Mouse (Mus musculus) spleen, postnatal 36 days (tissue): Measurements from ENCODE around the gene 2510039O18Rik.
A peak's percentile ranks its signal among the peaks of the same experiment; 100 is the strongest.

Source experiments
- DNase-seq, 2 experiments: peaks; one replicate each; pipeline ENCODE4 v3.0.0; 2022; ENCODE audit warnings: low spot score in 2 of 2, mixed read lengths in 1 of 2

The 2510039O18Rik gene

DNA sequence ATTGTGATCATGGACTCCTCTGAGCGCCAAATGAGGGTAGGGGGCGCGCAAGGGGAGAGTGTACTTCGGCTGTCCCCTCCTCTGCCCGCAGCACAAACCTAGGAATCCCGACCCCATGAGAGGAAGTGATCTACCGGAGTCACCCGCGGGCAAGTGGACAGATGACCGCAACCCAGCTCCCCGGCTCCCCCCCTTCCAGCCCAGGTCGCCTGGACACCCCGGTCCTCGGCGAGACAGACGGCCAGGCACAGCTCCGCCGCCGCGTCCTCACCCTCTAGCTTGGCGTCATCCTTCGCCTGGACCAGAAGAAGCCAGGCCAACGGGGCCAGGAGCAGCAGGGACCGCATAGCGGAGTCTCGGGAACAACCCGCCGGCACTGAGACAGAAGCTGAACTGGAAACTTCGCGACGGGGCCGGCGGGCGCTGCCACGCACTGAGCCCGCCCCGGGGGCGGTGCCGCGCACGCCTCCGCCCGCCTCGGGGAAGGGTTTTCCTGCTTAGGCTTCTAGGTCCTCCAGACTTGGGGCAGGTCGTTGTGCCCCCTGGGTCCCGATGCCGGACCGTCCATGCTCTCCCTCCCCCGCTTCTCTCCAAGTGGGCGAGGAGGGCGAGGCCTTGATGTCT, 4.3 kb upstream of the 2510039O18Rik start, which contains the start of gene Plod1:
Gene Plod1 (minus strand): TSS at position 437 of the 624 bp plus-strand sequence.
- peak; percentile 77 to 79 for DNase-seq

DNA sequence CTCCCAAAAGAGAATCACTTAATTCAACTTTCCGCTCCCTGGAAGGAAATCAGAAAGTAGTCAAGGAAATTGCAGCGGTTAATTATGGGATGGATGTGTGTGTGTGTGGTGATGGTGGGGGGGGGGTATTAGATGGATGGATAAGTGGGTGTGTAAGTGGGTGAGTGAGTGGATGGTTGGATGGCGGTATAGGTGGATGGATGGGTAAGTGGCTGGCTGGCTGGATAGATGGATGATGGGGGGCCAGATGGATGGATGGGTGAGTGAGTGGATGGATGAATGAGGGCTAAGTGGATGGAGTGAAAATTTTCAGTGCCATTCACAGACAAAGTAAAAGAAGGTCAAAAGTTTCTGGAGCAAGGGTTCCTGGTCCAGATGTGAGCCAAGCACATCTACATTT, 3.7 kb upstream of the 2510039O18Rik start:
- no peak for DNase-seq

DNA sequence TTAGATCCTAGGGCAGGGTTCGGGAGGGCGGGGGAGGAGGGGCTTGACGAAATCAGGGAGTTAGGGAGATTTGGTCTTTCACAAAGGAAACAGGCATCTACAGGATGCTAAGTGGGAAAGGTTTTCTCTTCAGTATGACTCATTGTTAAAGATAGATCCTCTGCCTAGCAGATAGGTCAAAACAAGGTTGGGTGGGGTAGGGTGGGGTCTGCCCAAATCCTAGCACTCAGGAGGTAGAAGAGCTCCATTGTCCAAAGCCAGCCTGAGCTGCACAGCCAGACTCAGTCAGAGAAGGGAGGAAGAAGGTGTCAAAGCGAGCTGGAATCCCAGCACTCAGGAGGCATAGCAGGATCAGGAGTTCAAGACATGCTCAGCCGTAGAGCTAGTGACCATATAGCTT, 3.2 kb upstream of the 2510039O18Rik start:
- DNase-seq, result no peak

GRCm38 (mm10) chr4:147938148-147939096, 2.3 kb upstream of the 2510039O18Rik start:
- DNase-seq, result no peak

- no peak for DNase-seq
These were observed 584 bp upstream of the 2510039O18Rik start for GRCm38 (mm10) chr4:147940111-147940510.

DNA sequence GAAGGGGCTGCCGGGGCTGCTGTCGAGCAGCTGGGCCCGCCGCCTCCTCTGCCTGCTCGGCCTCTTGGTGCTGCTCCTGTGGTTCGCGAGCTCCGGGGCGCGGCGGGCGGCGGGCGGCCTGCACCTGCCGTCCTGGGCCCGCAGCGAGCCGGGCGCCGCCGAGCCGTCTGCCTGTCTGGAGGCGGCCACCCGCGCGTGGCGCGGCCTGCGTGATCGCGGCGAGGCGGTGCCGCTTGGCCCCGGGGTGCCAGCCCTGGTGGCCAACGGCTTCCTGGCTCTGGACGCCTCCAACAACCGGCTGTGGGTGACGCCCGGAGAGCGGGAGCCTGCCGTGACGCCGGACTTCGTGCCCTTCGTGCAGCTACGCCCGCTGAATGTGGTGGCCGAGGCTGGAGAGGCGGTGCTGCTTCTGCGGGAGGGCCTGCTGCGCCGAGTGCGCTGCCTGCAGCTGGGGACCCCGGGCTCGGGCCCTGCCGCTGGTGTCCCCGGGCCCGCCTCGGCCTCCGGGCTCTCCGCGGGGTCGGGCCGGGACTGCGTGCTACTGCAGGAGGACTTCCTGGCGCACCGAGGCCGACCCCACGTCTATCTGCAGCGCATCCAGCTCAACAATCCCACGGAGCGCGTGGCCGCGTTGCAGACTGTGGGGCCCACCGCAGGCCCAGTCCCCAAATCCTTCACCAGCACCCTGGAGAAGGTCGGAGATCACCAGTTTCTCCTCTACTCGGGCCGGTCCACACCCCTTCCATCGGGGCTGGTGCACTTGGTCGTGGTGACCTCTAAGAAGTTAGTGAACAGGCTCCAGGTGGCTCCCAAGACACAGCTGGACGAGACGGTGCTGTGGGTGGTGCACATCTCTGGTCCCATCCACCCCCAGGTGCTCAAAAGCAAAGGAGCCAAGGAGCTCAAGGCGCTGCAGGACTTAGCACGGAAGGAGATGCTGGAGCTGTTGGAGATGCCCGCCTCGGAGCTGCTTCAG, 638 bp downstream of the 2510039O18Rik start:
- peak in 1 of 2 experiments; percentile 17 for DNase-seq

- DNase-seq, result no peak
These were observed 2.3 kb downstream of the 2510039O18Rik start for GRCm38 (mm10) chr4:147943005-147943404.

DNA sequence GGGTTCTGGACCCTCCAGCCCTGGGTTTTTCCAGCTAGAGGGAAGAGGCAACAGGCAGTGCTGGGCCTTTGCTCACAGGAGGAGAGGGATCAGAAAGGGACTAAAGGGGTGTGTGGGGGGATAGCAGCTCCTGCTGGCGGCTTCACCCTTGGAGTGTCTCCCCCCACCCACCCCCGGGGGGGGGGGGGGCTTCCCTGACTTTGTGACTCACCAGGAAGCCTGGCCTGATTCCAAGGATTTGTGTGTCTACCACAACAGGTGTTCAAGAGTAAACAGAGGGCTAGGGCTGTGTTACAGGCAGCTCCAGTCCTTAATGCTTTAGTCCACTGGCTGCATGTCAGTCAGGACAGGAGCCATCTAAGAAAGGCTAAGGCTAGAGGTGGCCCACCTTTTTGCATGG, 6.8 kb downstream of the 2510039O18Rik start:
- no peak for DNase-seq

GRCm38 (mm10) chr4:147953590-147953989, 12.9 kb downstream of the 2510039O18Rik start:
- DNase-seq, result no peak

DNA sequence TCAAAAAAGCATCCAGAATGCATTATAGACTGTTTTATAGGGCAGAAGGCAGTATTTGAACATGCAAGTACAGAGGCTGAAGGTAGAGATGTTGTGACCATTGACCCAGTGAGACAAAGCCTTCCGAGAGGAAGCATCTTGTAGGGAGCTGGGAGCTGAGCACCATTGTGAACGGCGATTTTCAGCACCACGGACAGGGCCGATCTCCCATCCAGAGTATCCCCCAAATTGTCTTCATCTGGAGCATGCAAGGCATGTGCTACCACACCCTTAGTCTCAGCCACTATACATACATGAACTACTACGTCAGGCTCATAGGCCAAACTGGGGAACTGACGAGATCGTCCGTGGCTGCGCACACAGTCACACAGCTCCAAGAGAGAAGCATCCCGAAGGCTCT, 16.4 kb downstream of the 2510039O18Rik start:
- no peak for DNase-seq

- DNase-seq, result peak; percentile 16 to 52
These were observed 19.5 kb downstream of the 2510039O18Rik start for GRCm38 (mm10) chr4:147959881-147960831.

- no peak for DNase-seq
These were observed 22.1 kb downstream of the 2510039O18Rik start for GRCm38 (mm10) chr4:147962781-147963180.

DNA sequence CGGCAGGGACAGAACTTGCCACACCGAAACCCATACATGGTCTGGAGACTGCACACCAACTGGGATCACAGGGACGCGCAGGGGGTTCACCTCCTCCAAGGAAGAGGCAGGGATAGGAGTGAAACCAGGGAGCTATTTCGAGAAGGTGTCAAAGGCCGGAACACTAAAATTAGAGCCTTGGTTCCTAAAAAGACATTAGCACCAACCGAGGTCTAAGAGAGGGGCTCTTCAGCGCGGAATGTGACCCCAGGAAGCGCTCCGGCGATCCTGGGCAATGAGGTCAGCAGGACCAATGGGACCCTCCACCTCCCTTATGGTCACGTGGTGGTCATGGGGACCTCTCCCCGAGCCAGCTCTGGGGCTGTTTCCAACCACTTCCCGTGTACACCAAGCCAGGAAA, 22.9 kb downstream of the 2510039O18Rik start:
- DNase-seq, result no peak

DNA sequence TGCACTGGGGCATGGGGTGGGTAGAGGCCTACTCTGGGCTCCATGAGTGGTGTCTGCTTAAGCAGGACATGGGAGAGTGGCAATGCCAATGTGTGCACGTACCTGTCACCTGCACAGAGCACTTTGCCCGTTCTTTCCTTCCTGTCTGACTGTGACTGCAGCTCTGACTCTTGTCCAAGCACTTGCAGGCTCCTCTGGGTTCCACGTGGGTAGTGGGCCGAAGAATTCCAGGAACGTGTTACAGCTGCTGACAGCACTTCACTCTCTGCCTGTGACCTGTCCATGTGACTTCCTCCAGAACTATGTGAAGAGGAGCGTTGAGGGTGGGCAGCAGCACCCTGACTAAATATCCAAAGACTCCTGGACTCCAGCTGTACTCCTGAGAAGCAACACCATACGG, 25.0 kb downstream of the 2510039O18Rik start:
- no peak for DNase-seq

DNA sequence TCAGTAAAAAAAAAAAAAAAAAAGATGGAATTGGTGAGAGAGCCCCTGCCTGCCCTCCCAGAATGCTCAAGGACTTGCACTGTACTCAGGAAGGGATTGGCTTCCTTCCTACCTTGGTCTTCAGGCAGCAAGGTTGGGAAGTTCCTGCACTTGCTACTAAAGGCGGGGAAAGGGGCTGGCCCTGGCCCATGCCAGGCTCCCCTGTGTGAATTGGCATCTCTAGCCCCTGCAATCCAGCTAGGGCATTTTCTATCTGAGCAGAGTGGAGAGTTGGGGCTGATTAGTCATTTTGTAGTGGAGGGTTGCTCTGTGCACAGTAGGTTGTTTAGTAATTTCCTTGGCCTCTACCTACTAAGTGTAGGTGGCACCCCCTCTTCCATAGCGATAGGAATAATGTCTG, 28.1 kb downstream of the 2510039O18Rik start:
- no peak for DNase-seq

DNA sequence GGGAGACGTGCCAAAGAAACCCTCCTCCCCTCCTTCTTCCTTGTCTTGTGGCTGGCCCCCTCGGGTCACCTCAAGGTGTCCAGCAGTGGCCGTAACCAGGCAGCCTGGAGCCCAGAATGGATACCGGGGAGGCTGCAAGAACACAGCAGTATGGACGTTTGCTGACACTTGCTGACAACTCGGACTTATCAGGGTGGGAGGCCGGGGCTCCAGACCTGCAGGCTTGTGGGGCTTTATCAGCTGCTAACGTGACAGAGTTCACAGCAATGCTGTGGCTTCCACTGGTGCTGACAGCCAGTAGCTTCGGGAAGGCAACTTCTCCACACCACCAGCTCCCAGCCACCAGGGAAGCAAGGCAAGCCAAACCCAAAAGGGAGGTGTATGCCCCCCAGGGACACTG, 28.6 kb downstream of the 2510039O18Rik start:
- no peak for DNase-seq

- no peak for DNase-seq
These were observed 35.5 kb downstream of the 2510039O18Rik start for GRCm38 (mm10) chr4:147976237-147976636.

- no peak for DNase-seq
These were observed 37.0 kb downstream of the 2510039O18Rik start for GRCm38 (mm10) chr4:147977726-147978125.

GRCm38 (mm10) chr4:147978391-147978790, 37.7 kb downstream of the 2510039O18Rik start:
- no peak for DNase-seq

- no peak for DNase-seq
These were observed 38.8 kb downstream of the 2510039O18Rik start for GRCm38 (mm10) chr4:147979441-147979860.
